Mouse (Mus musculus): ENCODE results near the gene Tbc1d16.

Tbc1d16 gene

DNA sequence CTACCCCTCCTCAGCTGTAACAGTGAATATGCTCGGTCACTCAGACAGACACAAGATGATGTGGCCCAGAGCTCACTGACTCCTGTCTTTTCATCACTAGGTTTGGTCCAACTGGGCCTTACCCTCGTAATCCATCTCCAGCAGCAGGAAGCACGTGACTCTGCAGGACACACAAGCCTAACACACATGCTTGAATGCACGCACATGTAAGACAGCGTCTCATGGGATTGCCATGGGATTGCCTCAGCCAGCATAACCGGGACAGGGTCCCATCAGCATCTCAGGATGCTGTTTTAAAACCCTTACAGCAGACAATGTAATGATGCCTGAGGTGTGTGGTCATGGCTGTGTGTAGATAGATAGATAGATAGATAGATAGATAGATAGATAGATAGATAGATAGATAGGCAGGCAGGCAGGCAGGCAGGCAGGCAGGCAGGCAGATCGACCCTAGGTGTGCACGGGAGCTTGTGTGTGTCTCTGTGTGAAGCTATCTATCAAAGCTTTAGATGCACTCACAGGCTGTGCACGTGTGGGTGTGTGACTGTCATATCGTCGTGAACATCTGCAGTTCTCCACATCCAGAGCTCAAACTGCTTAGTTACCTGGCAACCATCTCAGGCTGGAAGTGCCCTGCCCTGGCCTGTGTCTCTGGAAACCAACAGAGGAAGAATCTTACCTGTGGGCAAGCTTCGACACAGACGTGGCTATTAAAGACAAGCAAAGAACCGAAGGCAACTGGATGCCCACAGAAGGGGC is 47.3 kb downstream of the Tbc1d16 start:
- in situ Hi-C loops (cut with MseI, MboI) = no loop called here

DNA sequence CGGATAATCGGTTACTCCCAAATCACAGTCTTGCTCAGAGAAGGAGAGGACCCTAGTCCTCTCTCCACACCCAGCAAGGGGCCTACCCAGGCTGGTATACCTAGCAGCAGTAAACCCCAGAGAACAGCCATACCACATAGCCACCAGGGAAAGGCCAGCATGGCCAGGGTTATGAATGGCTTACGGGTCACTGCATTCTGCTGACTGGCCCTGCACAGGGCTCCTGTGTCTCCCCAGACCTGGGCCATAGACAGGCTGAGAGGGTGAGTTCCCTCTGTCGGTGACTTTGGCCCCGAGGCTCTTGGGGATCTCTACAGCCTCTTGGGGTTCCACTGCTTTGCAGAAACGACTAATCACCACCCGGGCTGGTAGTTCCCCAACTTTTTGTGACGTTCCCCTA is 50.0 kb downstream of the Tbc1d16 start:
- in situ Hi-C loops (cut with MseI, MboI) = no loop called here

GRCm38 (mm10) chr11:119176389-119177179 is 51.7 kb downstream of the Tbc1d16 start:
- in situ Hi-C loops (cut with MseI, MboI) = no loop called here

DNA sequence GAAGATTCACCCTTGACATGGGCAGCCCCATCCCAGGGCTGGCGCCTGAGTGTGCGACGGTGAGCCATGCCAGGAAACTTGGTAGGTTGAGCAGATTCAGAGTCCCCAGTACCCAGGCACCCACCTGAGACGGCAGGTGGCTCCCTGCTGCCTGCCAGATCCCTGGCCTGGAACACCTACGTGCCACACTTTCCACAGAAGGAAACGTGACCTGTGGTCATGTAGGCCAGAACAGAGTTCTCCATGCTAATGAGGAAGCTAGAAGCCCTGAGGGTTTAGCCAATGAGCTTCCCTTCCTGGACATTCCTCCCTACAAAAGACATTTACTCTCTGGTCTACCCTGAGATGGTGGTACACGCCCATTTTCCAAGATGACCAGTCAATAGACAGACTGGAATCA is 56.7 kb downstream of the Tbc1d16 start:
- in situ Hi-C loops (cut with MseI, MboI) = no loop called here

- in situ Hi-C loops (cut with MseI, MboI) = no loop called here
These were observed 59.4 kb downstream of the Tbc1d16 start for GRCm38 (mm10) chr11:119168851-119169250.

DNA sequence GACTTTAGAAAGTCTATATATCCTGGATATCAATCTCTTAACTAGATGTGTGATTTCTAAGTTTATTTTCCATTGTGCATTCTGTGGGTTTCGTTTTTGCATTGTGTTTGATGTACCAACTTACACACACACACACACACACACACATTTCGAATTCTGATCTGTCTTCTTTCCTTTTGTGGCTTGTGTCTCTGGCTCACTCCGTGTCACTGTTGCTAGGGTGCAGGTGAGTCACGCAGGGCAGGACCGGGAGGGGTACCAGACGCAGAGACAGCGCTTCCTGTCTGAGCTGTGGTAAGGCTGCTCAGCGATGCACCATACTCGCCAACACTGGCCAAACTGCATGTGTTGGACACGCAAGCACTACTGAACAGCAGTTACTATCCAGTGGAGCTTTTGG is 62.3 kb downstream of the Tbc1d16 start:
- in situ Hi-C loops (cut with MseI, MboI) = no loop called here

GRCm38 (mm10) chr11:119164375-119164774 is 63.9 kb downstream of the Tbc1d16 start:
- in situ Hi-C loops (cut with MseI, MboI) = no loop called here

- in situ Hi-C loops (cut with MseI, MboI) = no loop called here
These were observed 64.6 kb downstream of the Tbc1d16 start for GRCm38 (mm10) chr11:119163734-119163992.

- in situ Hi-C loops (cut with MseI, MboI) = no loop called here
These were observed 65.2 kb downstream of the Tbc1d16 start for GRCm38 (mm10) chr11:119162959-119163733.

GRCm38 (mm10) chr11:119161665-119162064 is 66.6 kb downstream of the Tbc1d16 start:
- in situ Hi-C loops (cut with MseI, MboI) = no loop called here

- in situ Hi-C loops (cut with MseI, MboI) = no loop called here
These were observed 68.2 kb downstream of the Tbc1d16 start for GRCm38 (mm10) chr11:119160050-119160449.

DNA sequence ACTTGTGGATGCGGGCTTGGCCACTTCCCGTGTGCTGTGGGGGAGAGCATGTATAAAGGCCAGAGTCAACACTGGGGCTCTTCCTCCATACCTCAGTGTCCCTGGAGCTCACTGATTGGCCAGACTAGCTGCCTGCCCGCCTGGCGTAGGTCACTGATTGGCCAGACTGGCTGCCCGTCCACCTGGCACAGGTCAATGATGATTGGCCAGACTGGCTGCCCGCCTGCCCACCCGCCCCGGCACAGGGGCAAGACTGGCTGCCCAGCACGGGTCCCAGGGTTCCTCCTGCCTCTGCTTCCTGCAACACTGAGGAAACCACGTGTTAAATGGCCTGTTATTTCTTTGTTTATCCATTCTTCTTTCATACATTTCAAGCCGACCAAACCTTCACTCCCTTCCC is 68.8 kb downstream of the Tbc1d16 start:
- in situ Hi-C loops (cut with MseI, MboI) = no loop called here

- in situ Hi-C loops (cut with MseI, MboI) = no loop called here
These were observed 70.7 kb downstream of the Tbc1d16 start for GRCm38 (mm10) chr11:119157377-119158189.

GRCm38 (mm10) chr11:119156481-119157254 is 71.6 kb downstream of the Tbc1d16 start:
- in situ Hi-C loops (cut with MseI, MboI) = no loop called here

DNA sequence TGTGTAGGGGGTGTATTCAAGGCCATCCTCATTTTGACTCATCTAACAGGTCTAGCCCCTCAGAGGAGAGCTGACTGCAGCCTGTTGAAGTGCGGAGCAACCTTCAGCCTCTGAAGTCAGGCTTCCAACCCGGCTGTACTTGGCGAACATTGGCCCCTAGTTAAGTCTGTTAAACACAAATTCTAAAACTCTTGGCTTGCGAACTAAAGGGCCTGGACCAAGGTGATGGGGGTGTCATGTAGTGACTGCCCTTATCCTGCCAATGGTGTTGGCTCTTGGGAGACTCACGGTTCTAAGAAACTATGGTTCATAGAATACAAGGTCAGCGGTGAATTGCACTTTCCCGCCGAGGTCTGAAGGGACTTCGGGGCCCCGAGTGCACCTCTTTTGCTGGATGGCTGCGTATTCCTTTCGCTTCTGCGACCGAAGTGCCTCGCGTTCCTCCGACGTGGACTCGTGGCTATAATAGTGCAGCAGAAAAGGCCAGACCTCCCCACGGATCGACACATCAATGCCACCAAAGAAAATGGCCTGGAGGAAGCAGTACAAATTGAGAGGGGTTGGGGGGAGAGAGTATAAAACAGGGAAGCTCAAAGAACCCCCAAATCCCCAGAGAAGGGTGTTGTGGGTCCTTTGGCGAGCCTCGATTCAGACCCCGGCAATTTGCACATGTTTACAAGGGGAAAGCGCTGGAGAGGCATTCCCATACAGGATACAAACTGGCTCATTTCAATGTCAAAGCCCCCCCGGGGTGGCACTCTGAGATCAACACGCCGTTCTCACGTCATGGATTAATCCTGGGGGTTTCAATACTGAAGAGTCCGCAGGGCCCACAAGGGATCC is 72.4 kb downstream of the Tbc1d16 start:
- in situ Hi-C loops (cut with MseI, MboI) = no loop called here

DNA sequence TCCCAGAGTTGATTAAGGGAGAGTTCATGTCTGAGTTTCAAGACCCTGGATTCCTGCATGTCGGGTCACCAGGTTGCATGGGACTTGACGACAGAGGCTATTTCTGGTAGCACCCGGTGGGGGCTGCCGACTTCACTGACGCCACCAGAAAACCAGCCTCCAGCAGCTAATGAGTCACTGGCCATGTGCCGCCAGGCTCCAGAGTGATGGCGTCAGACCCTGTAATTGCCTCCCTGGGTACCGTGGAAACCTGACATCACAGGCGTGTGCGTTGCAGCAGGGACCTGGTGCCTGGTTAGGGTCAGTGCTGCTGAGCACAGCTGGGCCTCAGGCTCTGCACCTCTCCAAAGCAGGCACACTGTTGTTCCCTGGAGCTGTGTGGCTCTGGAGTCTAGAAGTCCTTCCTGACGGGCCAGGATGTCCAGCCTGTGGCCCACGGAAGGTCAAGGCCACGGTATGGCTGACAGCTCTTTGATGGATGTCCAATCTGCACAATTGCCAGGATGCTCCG is 75.9 kb downstream of the Tbc1d16 start:
- in situ Hi-C loops (cut with MseI, MboI) = loop anchor here in 1 of 2 experiments (5.0 kb wide), 1 partner anchor 50 kb away; no protein-coding TSS in a partner anchor

DNA sequence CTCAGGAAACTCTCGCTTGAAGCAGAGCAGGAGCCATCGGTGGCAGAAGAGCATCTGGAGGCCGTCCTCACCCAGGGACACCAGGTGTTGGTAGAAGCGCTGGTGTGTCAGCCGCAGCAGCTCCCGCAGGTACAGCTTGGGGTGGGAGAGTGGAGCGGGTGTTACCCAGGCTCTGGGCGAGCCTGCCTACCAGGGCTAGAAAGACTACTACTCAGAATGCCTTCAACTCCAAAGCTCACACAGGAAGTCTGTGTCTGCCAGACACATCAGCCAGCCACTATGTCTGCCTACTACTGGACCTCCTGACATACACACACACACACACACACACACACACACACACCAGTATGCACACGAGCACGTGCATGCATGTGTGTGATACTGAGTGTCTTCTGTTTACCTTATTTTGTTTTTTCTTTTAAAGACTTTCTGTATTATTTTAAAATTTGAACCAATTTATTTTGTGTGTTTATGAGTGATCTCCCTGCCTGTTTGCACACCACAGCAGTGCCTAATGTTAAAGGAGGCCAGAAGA is 77.2 kb downstream of the Tbc1d16 start:
- in situ Hi-C loops (cut with MseI, MboI) = loop anchor here in 1 of 2 experiments (5.0 kb wide), 1 partner anchor 51 kb away; no protein-coding TSS in a partner anchor

DNA sequence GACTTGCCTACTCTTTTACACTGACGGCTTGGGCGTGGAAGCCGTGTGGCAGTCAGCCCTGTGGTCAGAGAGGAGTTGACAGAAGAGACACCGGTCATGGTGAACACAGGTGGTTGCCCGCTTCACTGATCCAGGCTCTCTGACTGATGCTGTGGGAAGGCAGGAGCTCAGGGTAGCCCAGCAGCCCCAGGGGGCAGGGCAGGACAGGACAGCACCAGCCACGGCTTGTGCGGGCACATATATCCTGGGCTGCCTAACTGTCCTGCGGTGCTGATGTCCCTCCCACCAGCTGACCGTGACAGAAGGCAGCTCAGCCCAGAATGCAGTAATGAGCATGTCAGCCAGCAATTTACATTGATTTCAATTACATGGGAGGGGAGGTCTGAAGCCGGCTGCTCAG is 77.9 kb downstream of the Tbc1d16 start:
- in situ Hi-C loops (cut with MseI, MboI) = loop anchor here in 1 of 2 experiments (5.0 kb wide), 1 partner anchor 52 kb away; no protein-coding TSS in a partner anchor

- in situ Hi-C loops (cut with MseI, MboI) = no loop called here
These were observed 79.5 kb downstream of the Tbc1d16 start for GRCm38 (mm10) chr11:119148829-119149228.

All from mouse trophoblast stem cell (cell line).